Comparison of ENCODE assay signal across 23 mouse cellular contexts in genomic region chr7:117588426-117588825, GRCm38 (mm10).
DNase-seq lines count a peak whose midpoint lies in the region; ATAC-seq and TF ChIP-seq lines count a peak whose summit lies in the region.
"Had no signal": no experiment of that assay in that cellular context is flagged by ENCODE, and none has a peak within 500 bp of the region (broad histone marks: within the 10 kb centered on the region; RNA-seq: fewer than 3 reads in every experiment).

No protein-coding gene starts in this region.

- no peak overlapping the region for H3K9ac ChIP-seq in forebrain, embryonic 16.5 days (replicated peaks; ENCODE audit: low read depth, low read length)
- no peak overlapping the region for H3K9ac ChIP-seq in forebrain, embryonic 15.5 days (replicated peaks)
- H3K9ac ChIP-seq in lung, embryonic 14.5 days, result no peak overlapping the region
- H3K9ac ChIP-seq: hindbrain, embryonic 12.5 days; limb, embryonic 13.5 days; liver, embryonic 12.5 days; lung, embryonic 15.5 days; neural tube, embryonic 13.5 days had no signal

- no peak for TF ChIP-seq POLR2A in brain, embryonic 14.5 days (IDR thresholded peaks at IDR 0.05; ENCODE audit: borderline replicate concordance, extremely low read depth, insufficient read depth, insufficient read length, poor library complexity, severe bottlenecking)

- whole genome bisulfite sequencing in forebrain, embryonic 16.5 days, result 13% methylated on average over 1 of the region's 1 CpGs
- 8% methylated on average over 1 of the region's 1 CpGs for WGBS in forebrain, embryonic 15.5 days
- 41% methylated on average over 1 of the region's 1 CpGs for WGBS in lung, embryonic 14.5 days

- H3K9me3 ChIP-seq in forebrain, embryonic 16.5 days (ENCODE audit: control insufficient read depth, low read length), result no peaks in the 10 kb centered on the region
- H3K9me3 ChIP-seq in forebrain, embryonic 15.5 days, result no peaks in the 10 kb centered on the region
- H3K9me3 ChIP-seq in lung, embryonic 14.5 days (ENCODE audit: low read depth, low read length), result no peaks in the 10 kb centered on the region
- H3K9me3 ChIP-seq: embryonic facial prominence, embryonic 10.5 days; hindbrain, embryonic 12.5 days; limb, embryonic 13.5 days; liver, embryonic 12.5 days; lung, embryonic 15.5 days; neural tube, embryonic 13.5 days had no signal

- H3K4me2 ChIP-seq in forebrain, embryonic 16.5 days (ENCODE audit: low read length), result no peak overlapping the region
- H3K4me2 ChIP-seq in forebrain, embryonic 15.5 days (replicated peaks), result no peak overlapping the region
- no peak overlapping the region for H3K4me2 ChIP-seq in lung, embryonic 14.5 days
- H3K4me2 ChIP-seq: hindbrain, embryonic 12.5 days; limb, embryonic 13.5 days; liver, embryonic 12.5 days; lung, embryonic 15.5 days; neural tube, embryonic 13.5 days had no signal

- H3K36me3 ChIP-seq in forebrain, embryonic 16.5 days (ENCODE audit: control insufficient read depth, insufficient read depth), result no peaks in the 10 kb centered on the region
- no peaks in the 10 kb centered on the region for H3K36me3 ChIP-seq in forebrain, embryonic 15.5 days
- H3K36me3 ChIP-seq in lung, embryonic 14.5 days (ENCODE audit: insufficient read depth), result no peaks in the 10 kb centered on the region; the same call in 1 of the 2 replicates
- H3K36me3 ChIP-seq: hindbrain, embryonic 12.5 days; lung, embryonic 15.5 days; neural tube, embryonic 13.5 days had no signal

- no peak for TF ChIP-seq CTCF in lung, embryonic 14.5 days (IDR thresholded peaks at IDR 0.05; ENCODE audit: low read depth)
- TF ChIP-seq CTCF in brain, embryonic 14.5 days (IDR thresholded peaks at IDR 0.05; ENCODE audit: borderline replicate concordance, extremely low read depth, insufficient read depth, insufficient read length), result no peak

- no peaks in the 10 kb centered on the region for H3K27me3 ChIP-seq in forebrain, embryonic 16.5 days (replicated peaks; ENCODE audit: control insufficient read depth, insufficient read depth, low read length)
- H3K27me3 ChIP-seq in forebrain, embryonic 15.5 days, result no peaks in the 10 kb centered on the region
- H3K27me3 ChIP-seq in lung, embryonic 14.5 days (ENCODE audit: insufficient read depth, low read length), result no peaks in the 10 kb centered on the region
- H3K27me3 ChIP-seq: hindbrain, embryonic 12.5 days; limb, embryonic 13.5 days; liver, embryonic 12.5 days; lung, embryonic 15.5 days; neural tube, embryonic 13.5 days had no signal

- H3K4me3 ChIP-seq in forebrain, embryonic 16.5 days (replicated peaks; ENCODE audit: low read length), result no peak overlapping the region
- H3K4me3 ChIP-seq in forebrain, embryonic 15.5 days, result no peak overlapping the region
- H3K4me3 ChIP-seq in lung, embryonic 14.5 days (ENCODE audit: low read depth, low read length), result no peak overlapping the region
- H3K4me3 ChIP-seq: embryonic facial prominence, embryonic 10.5 days; hindbrain, embryonic 12.5 days; limb, embryonic 13.5 days; liver, embryonic 12.5 days; lung, embryonic 15.5 days; myocyte; neural tube, embryonic 13.5 days had no signal

- peaks cover 19% of the 10 kb centered on the region for H3K4me1 ChIP-seq in forebrain, embryonic 16.5 days (replicated peaks; ENCODE audit: control insufficient read depth, insufficient read depth, low read length)
- peaks cover 31% of the 10 kb centered on the region for H3K4me1 ChIP-seq in forebrain, embryonic 15.5 days
- H3K4me1 ChIP-seq in lung, embryonic 14.5 days (ENCODE audit: insufficient read depth), result no peaks in the 10 kb centered on the region
- H3K4me1 ChIP-seq: liver, embryonic 12.5 days; lung, embryonic 15.5 days had no signal

- H3K27ac ChIP-seq in forebrain, embryonic 16.5 days (ENCODE audit: low read length), result no peak overlapping the region
- no peak overlapping the region for H3K27ac ChIP-seq in forebrain, embryonic 15.5 days (replicated peaks)
- no peak overlapping the region for H3K27ac ChIP-seq in lung, embryonic 14.5 days (ENCODE audit: low read depth)
- H3K27ac ChIP-seq: embryonic facial prominence, embryonic 10.5 days; hindbrain, embryonic 12.5 days; limb, embryonic 13.5 days; liver, embryonic 12.5 days; lung, embryonic 15.5 days; macrophage; neural tube, embryonic 13.5 days had no signal

- 0 out of 2 replicates have a peak, but pooled peaks have one; percentile 15 for ATAC-seq in forebrain, embryonic 16.5 days
- no peak for ATAC-seq in forebrain, embryonic 15.5 days (replicated peaks)
- no peak for ATAC-seq in lung, embryonic 14.5 days (ENCODE audit: insufficient read depth)
- ATAC-seq: CD4-positive, CD25-positive, alpha-beta regulatory T cell, adult 4 months; liver, embryonic 12.5 days had no signal

- peak; percentile 15 for DNase-seq in kidney, adult 9 months
- DNase-seq in kidney, postnatal 4 days, result no peak
- DNase-seq in lung, embryonic 14.5 days, result peak; percentile 32
- no peak for DNase-seq in lung, postnatal 36 days
- peak; percentile 80 for DNase-seq in brain, embryonic 14.5 days (ENCODE audit: low read depth)
- DNase-seq: adrenal gland, postnatal 25 days; cerebellum, adult 9-10 months; gastrocnemius, postnatal 36 days; kidney, adult 8-10 months; layer of hippocampus, postnatal 36 days; retina, postnatal 1 day; thymus, postnatal 14 days had no signal

Comparison
In these comparisons a context has a peak if more than half of its experiments do, and no peak if none do; other contexts are left out.
1. DNase-seq: peak in kidney, adult 9 months (single experiment), lung, embryonic 14.5 days (single experiment) and brain, embryonic 14.5 days (single experiment); none in kidney, postnatal 4 days (0 of 2) and lung, postnatal 36 days (single experiment).